Mouse (Mus musculus): ENCODE measurements around the gene Vps33a.
A peak's percentile ranks its signal among the peaks of the same experiment; 100 is the strongest.

- peak; percentile 94 for TF ChIP-seq POLR2A (IDR thresholded peaks at IDR 0.05; ENCODE audit: borderline replicate concordance, insufficient read depth, low read length)
- TF ChIP-seq CTCF (IDR thresholded peaks at IDR 0.05; ENCODE audit: borderline replicate concordance, insufficient read depth, low read depth, low read length) = no peak
Measured at GRCm38 (mm10) chr5:123572357-123573186, at the start of gene Vps33a.

Measured in cerebellum, adult 2 months (tissue).